Mouse (Mus musculus): ENCODE results near the gene Slc2a13.

GRCm38 (mm10) chr15:91526166-91526565 is 46.9 kb downstream of the Slc2a13 start:
- no peak for TF ChIP-seq POLR2A (IDR thresholded peaks at IDR 0.05; ENCODE audit: borderline replicate concordance, insufficient read depth, low read length)
- no peak for TF ChIP-seq CTCF (IDR thresholded peaks at IDR 0.05; ENCODE audit: borderline replicate concordance, insufficient read depth, low read depth, low read length)

Measured in cerebellum, adult 2 months (tissue).